Mouse (Mus musculus): Measurements from ENCODE around the gene Arhgap32.

DNA sequence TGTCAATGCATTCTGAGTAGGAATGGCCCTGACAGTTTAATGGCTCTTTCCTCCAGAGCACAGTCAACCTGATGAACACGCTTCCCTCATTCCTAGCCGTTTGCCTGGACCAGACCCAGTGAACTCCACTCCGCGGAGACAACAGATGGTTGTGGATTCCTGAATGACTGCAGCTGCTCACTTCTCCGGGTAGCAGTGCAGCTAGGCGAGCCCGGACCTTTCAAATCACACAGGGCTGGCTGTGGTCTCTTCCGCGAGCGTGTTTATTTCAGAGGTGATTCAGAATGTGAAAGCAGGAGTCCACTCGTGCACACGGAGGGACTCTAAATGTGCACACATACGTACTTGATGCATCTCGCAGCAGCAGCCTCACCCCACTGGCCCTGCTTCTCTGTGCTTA lies 195.8 kb downstream of the Arhgap32 start:
- TF ChIP-seq CTCF (IDR thresholded peaks at IDR 0.05; ENCODE audit: borderline replicate concordance, extremely low read depth, insufficient read depth, insufficient read length) (no peak), POLR2A (IDR thresholded peaks at IDR 0.05; ENCODE audit: borderline replicate concordance, extremely low read depth, insufficient read depth, insufficient read length, poor library complexity, severe bottlenecking) (no peak)
